Mouse (Mus musculus): ENCODE measurements at regions not wholly inside any gene's neighbourhood (a gene's known extent, or its start where the extent isn't known, plus 50 kb on each side); places are given as distances from the start of the nearest gene placed in this dataset.
"Not testable (repeated sequence)": the region's sequence is repeated elsewhere in the genome, so short reads cannot be mapped to it uniquely, and the experiment has no call there.

GRCm38 (mm10) chr8:31737314-31737713 lies 1691.2 kb upstream of the 5930422O12Rik start:
- TF ChIP-seq MAX (IDR thresholded peaks at IDR 0.05; ENCODE audit: low read depth); USF1 (IDR thresholded peaks at IDR 0.05; ENCODE audit: low read depth); POLR2A (IDR thresholded peaks at IDR 0.05; ENCODE audit: insufficient read length, low read depth); CEBPB (IDR thresholded peaks at IDR 0.05; ENCODE audit: insufficient read depth, poor library complexity, severe bottlenecking): not testable (repeated sequence)

Data from myocyte (in vitro differentiated cells).